Mouse (Mus musculus): ENCODE data around the gene Cd300ld3. TPM values are rescaled to one million over a fixed set of nuclear protein-coding genes. Genes with fewer than 3 reads are reported as not detected.

The Cd300ld3 gene
- not detected for polyA plus RNA-seq (2017; shearing (Covaris generic))

DNA sequence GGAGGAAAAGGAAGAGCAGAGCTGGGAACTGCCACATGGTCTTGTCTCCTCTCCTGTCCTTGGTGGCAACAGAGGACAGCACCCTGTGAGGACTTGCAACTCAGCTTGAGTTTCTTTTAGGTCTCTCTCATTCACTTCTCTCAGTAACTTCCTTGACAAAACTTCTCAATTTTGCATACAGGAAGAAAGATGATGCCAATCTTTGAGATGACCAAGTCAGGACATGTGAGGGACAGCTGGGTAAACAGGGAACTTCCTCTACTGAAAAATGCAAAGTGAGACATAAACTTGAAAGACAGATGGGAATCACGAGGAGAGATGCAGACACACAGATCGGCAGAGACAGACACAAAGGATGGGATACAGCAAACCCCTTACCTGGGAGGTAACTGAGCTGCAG is at the start of gene Cd300ld3:
Gene Cd300ld3 (minus strand): TSS at position 151 of the 400 bp plus-strand sequence.

DNA sequence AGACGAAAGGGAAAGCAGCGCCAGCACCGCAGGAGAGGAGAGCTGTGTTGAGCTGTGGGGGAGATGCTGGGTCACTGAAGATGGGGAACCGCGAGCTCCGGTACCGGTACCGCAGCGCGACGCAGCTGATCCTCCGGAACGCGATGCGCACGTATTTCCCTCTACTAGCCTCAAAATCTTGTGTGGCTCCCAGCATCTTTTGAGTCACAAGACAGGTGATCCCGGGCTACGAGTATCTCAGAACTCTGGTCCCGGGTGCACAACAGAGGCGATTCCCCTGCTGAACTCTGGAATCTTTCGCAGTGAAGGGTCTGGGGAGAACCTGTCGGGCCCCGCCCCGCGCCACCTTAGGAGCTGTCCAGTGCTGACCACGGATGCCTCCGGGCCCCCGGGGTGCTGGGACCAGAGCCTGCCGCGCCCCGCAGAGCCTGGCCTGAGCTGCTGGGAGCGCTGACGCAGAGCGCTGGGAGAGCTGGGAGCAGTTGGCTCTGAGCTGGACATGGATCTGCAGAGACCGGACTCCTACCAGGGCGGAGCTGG is 43.2 kb upstream of the Cd300ld3 start, which contains the start of gene Rab37:
Gene Rab37 (plus strand): TSS at position 70 of the 540 bp plus-strand sequence.

DNA sequence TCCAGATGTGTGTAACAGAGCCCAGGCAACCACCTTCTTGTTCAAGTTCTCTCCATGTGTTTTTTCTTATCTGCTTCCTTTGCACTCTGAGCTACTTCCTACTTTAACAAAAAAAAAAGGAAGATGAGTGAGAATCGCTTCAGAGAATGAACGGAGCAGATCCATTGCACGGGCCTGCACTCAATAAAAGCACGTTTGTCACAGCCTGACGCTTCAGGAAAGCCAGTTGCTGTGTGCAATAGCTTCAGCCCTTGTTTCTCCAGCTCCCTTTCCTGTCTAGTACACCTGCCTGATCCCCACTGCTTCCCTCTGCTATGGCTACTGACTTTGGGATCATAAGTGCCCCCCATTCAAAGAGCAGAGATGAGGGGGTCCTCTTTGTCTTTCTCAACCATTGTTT is 13.9 kb upstream of the Cd300ld3 start, which contains the start of gene Cd300e:
Gene Cd300e (minus strand): TSS at position 101 of the 400 bp plus-strand sequence.

DNA sequence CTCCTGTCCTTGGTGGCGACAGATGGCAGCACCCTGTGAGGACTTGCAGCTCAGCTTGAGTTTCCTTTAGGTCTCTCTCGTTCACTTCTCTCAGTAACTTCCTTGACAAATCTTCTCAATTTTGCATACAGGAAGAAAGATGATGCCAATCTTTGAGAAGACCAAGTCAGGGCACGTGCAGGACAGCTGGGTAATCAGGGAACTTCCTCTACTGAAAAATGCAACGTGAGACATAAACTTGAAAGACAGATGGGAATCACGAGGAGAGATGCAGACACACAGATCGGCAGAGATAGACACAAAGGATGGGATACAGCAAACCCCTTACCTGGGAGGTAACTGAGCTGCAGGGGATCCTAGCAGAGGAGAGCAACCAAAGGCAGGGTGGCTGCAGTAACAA is 10.5 kb downstream of the Cd300ld3 start, which contains the start of gene Cd300ld5:
Gene Cd300ld5 (minus strand): TSS at position 101 of the 400 bp plus-strand sequence.

DNA sequence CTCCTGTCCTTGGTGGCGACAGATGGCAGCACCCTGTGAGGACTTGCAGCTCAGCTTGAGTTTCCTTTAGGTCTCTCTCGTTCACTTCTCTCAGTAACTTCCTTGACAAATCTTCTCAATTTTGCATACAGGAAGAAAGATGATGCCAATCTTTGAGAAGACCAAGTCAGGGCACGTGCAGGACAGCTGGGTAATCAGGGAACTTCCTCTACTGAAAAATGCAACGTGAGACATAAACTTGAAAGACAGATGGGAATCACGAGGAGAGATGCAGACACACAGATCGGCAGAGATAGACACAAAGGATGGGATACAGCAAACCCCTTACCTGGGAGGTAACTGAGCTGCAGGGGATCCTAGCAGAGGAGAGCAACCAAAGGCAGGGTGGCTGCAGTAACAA is 21.3 kb downstream of the Cd300ld3 start, which contains the start of gene Cd300ld4:
Gene Cd300ld4 (minus strand): TSS at position 101 of the 400 bp plus-strand sequence.

DNA sequence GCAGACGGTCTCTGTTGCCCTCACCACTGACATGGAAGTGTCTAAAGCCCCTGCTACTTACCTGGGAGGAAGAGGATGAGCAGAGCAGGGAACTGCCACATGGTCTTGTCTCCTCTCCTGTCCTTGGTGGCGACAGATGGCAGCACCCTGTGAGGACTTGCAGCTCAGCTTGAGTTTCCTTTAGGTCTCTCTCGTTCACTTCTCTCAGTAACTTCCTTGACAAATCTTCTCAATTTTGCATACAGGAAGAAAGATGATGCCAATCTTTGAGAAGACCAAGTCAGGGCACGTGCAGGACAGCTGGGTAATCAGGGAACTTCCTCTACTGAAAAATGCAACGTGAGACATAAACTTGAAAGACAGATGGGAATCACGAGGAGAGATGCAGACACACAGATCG is 32.1 kb downstream of the Cd300ld3 start, which contains the start of gene Cd300ld2:
Gene Cd300ld2 (minus strand): TSS at position 101 of the 400 bp plus-strand sequence.

DNA sequence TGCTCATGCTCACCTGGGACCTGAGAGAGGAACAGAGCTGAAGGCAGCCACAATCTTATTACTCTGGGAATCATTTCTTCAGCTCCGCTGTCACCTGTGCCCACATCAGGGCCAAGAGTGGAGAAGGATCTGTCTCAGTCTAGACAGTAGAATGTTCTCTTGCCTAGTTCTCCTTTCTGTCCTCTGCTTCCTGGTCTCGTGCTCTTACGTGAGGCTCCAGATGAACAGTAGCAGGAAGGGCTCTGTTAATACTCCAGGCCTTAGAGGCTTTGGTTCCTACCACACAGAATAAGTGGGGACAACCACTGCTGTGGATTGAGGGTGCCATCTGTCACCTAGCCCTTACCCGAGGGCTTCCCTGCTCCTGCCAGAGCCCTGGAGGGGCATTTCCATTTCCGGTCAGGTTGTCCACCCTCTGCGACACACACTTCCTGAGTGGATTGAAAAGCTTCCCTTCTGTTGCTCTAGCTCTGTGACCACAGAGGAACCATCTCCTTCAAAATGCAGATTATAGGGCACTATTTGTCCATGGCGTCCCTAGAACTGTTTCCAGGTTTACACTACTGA is 46.7 kb downstream of the Cd300ld3 start, which contains the start of gene Cd300c2:
Gene Cd300c2 (minus strand): TSS at position 407 of the 567 bp plus-strand sequence.

Other genes starting within 250 kb of the Cd300ld3 start
- gene Gpr142, start 249.5 kb downstream of the Cd300ld3 start, polyA plus RNA-seq (2017; shearing (Covaris generic)): not detected
- 0.20 TPM for gene Gprc5c, start 197.3 kb downstream of the Cd300ld3 start, polyA plus RNA-seq (2017; shearing (Covaris generic))
- 1.3 TPM for gene Cd300a, start 158.4 kb downstream of the Cd300ld3 start, polyA plus RNA-seq (2017; shearing (Covaris generic))
- 0.32 TPM for gene Cd300lb, start 114.0 kb downstream of the Cd300ld3 start, polyA plus RNA-seq (2017; shearing (Covaris generic))
- gene Cd300c, start 79.3 kb downstream of the Cd300ld3 start, polyA plus RNA-seq (2017; shearing (Covaris generic)): not detected
- 0.79 TPM for gene Cd300ld, start 58.5 kb downstream of the Cd300ld3 start, polyA plus RNA-seq (2017; shearing (Covaris generic))
- gene Cd300c2, start 46.5 kb downstream of the Cd300ld3 start, polyA plus RNA-seq (2017; shearing (Covaris generic)): 1.5 TPM
- gene Cd300ld2, start 32.2 kb downstream of the Cd300ld3 start, polyA plus RNA-seq (2017; shearing (Covaris generic)): not detected
- gene Cd300ld4, start 21.4 kb downstream of the Cd300ld3 start, polyA plus RNA-seq (2017; shearing (Covaris generic)): not detected
- gene Cd300ld5, start 10.6 kb downstream of the Cd300ld3 start, polyA plus RNA-seq (2017; shearing (Covaris generic)): not detected
- 1.2 TPM for gene Cd300e, start 13.8 kb upstream of the Cd300ld3 start, polyA plus RNA-seq (2017; shearing (Covaris generic))
- gene Rab37, start 43.0 kb upstream of the Cd300ld3 start, polyA plus RNA-seq (2017; shearing (Covaris generic)): 248 TPM
- 2.1 TPM for gene Cd300lf, start 85.6 kb upstream of the Cd300ld3 start, polyA plus RNA-seq (2017; shearing (Covaris generic))
- gene Slc9a3r1, start 114.9 kb upstream of the Cd300ld3 start, polyA plus RNA-seq (2017; shearing (Covaris generic)): 595 TPM
- gene Tmem104, start 139.1 kb upstream of the Cd300ld3 start, polyA plus RNA-seq (2017; shearing (Covaris generic)): 18.1 TPM
- 15.8 TPM for gene Nat9, start 139.4 kb upstream of the Cd300ld3 start, polyA plus RNA-seq (2017; shearing (Covaris generic))
- not detected for gene Grin2c, start 218.8 kb upstream of the Cd300ld3 start, polyA plus RNA-seq (2017; shearing (Covaris generic))
- 39.5 TPM for gene Fdxr, start 228.6 kb upstream of the Cd300ld3 start, polyA plus RNA-seq (2017; shearing (Covaris generic))
- 1.1 TPM for gene Fads6, start 249.3 kb upstream of the Cd300ld3 start, polyA plus RNA-seq (2017; shearing (Covaris generic))